Mouse (Mus musculus) liver, postnatal 0 days (tissue): ENCODE data around the gene Gpr119. TPM values are rescaled to one million over a fixed set of nuclear protein-coding genes. Genes with fewer than 3 reads are reported as not detected.

ENCODE experiments used
- ATAC-seq: fragments of 200-750 bp; cut with Nextera tagmentation; 2 replicates; pipeline ENCODE4 v1.8.0; 2017; ENCODE audit warnings: mild to moderate bottlenecking, moderate library complexity
- DNase-seq: peaks from one replicate; pipeline ENCODE4 v3.0.0-alpha.2; 2016
- H3K27ac ChIP-seq: fragments of 300-500 bp; sonication (generic); 2 replicates; pipeline ENCODE4 v1.5.1; 2014; ENCODE audit warnings: antibody characterized with exemption, moderate library complexity, mild to moderate bottlenecking, low read depth
- H3K27me3 ChIP-seq: fragments of 300-500 bp; sonication (generic); 2 replicates; pipeline ENCODE4 v1.6.1; 2014; ENCODE audit warnings: low read length, control low read depth, mixed read lengths; ENCODE audit not compliant: insufficient read depth
- H3K36me3 ChIP-seq: fragments of 300-500 bp; sonication (generic); replicated peaks from 2 replicates; pipeline ENCODE4 v1.6.1; 2014; ENCODE audit warnings: mild to moderate bottlenecking, control low read depth, low read length, moderate library complexity, mixed read lengths; ENCODE audit not compliant: insufficient read depth
- H3K4me1 ChIP-seq: fragments of 300-500 bp; sonication (generic); 2 replicates; pipeline ENCODE4 v1.6.1; 2014; ENCODE audit warnings: antibody characterized with exemption, mild to moderate bottlenecking, control low read depth; ENCODE audit not compliant: insufficient read depth
- H3K4me2 ChIP-seq: fragments of 300-500 bp; sonication (generic); 2 replicates; pipeline ENCODE4 v1.6.1; 2014; ENCODE audit warnings: low read depth, mild to moderate bottlenecking, low read length, moderate library complexity, mixed read lengths
- H3K4me3 ChIP-seq: fragments of 300-500 bp; sonication (generic); 2 replicates; pipeline ENCODE4 v1.5.1; 2014; ENCODE audit warnings: low read depth, low read length
- H3K9ac ChIP-seq: fragments of 300-500 bp; sonication (generic); replicated peaks from 2 replicates; pipeline ENCODE4 v1.6.1; 2014; ENCODE audit warnings: mild to moderate bottlenecking, moderate library complexity
- H3K9me3 ChIP-seq: fragments of 300-500 bp; sonication (generic); 2 replicates; pipeline ENCODE4 v1.6.1; 2016; ENCODE audit warnings: mild to moderate bottlenecking, control low read depth, low read length, mixed read lengths
- CTCF ChIP-seq: sonication (generic); IDR thresholded peaks from 2 replicates; pipeline ENCODE4 v1.5.1; 2016; ENCODE audit warnings: antibody characterized with exemption, low read depth
- EP300 ChIP-seq: IDR thresholded peaks from 2 replicates; pipeline ENCODE4 v1.6.1; 2016; ENCODE audit warnings: antibody characterized with exemption, low read depth, mild to moderate bottlenecking
- WGBS: fragments of 180-500 bp; shearing (Covaris S2); extraction: QIAGEN DNeasy Blood & Tissue Kit; methylation state at CpG from one replicate; pipeline ENCODE4 v1.1.7; 2014; ENCODE audit not compliant: insufficient replicate concordance; 5-methylcytosine and 5-hydroxymethylcytosine counted together
- polyA plus RNA-seq: library from polyadenylated mRNA; unstranded; fragments of >200 nt; fragmentation: Nextera tagmentation; extraction: Ambion mirVana; gene quantifications from 2 replicates; pipeline ENCODE4 v1.2.1, GENCODE M21; 2015

The Gpr119 gene
- not detected in 2 replicates for polyA plus RNA-seq

- no peak for TF ChIP-seq CTCF
- no peak for TF ChIP-seq EP300
- WGBS, result 64% methylated on average over 4 of the region's 4 CpGs
These were observed at the start of gene Gpr119 for GRCm38 (mm10) chrX:48674171-48674570. Gpr119 (minus strand) TSS chrX:48674478.

GRCm38 (mm10) chrX:48712846-48713245, 38.6 kb upstream of the Gpr119 start:
- no peaks in the 10 kb centered on the region for H3K4me1 ChIP-seq
- ATAC-seq (no peak), DNase-seq (no peak)
- H3K4me3 ChIP-seq, result no peak overlapping the region
- no peak overlapping the region for H3K27ac ChIP-seq
- H3K9ac ChIP-seq, result no peak overlapping the region
- TF ChIP-seq EP300 (no peak), CTCF (no peak)
- H3K4me2 ChIP-seq, result no peak overlapping the region
- 77% methylated on average over 8 of the region's 8 CpGs for WGBS
- H3K27me3 ChIP-seq, result no peaks in the 10 kb centered on the region
- no peaks in the 10 kb centered on the region for H3K36me3 ChIP-seq
- no peaks in the 10 kb centered on the region for H3K9me3 ChIP-seq

More at GRCm38 (mm10) chrX:48674171-48674570, at the start of gene Gpr119:
- H3K9ac ChIP-seq, result no peak within 1 kb of the TSS
- H3K9me3 ChIP-seq, result no peaks in the 10 kb centered on the region
- H3K4me2 ChIP-seq, result no peak within 1 kb of the TSS
- ATAC-seq (no peak), DNase-seq (no peak)
- no peaks in the 10 kb centered on the region for H3K36me3 ChIP-seq
- H3K4me3 ChIP-seq, result no peak within 1 kb of the TSS
- no peaks in the 10 kb centered on the region for H3K4me1 ChIP-seq
- H3K27me3 ChIP-seq, result no peaks in the 10 kb centered on the region; the same call in 1 of the 2 replicates
- no peak within 1 kb of the TSS for H3K27ac ChIP-seq

DNA sequence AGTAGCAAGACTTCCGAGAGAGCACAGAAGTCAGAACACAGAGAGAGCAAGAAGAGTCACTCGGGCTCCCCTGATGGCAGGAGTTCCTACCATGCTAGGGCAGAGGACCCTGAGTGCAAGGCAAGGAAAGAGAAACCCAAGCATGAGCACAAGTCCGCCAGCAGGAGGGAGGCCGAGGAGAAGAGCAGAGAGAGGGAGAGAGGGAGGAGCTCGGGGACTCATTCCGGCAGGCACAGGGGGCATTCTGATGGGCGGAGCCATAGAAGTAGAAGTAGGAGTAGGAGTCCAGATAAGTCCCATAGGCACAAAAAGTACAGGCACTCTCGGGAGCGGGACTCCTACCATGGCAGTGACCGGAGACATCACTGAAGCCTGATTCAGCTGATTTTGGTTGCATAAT, 35.4 kb upstream of the Gpr119 start:
- WGBS, result 86% methylated on average over 10 of the region's 10 CpGs
- Histone ChIP-seq H3K27me3 (no peaks in the 10 kb centered on the region), H3K9ac (no peak overlapping the region), H3K4me1 (no peaks in the 10 kb centered on the region), H3K27ac (no peak overlapping the region), H3K36me3 (no peaks in the 10 kb centered on the region), H3K9me3 (no peaks in the 10 kb centered on the region), H3K4me2 (no peak overlapping the region), H3K4me3 (no peak overlapping the region)
- TF ChIP-seq CTCF (no peak), EP300 (no peak)
- DNase-seq (no peak), ATAC-seq (no peak)

DNA sequence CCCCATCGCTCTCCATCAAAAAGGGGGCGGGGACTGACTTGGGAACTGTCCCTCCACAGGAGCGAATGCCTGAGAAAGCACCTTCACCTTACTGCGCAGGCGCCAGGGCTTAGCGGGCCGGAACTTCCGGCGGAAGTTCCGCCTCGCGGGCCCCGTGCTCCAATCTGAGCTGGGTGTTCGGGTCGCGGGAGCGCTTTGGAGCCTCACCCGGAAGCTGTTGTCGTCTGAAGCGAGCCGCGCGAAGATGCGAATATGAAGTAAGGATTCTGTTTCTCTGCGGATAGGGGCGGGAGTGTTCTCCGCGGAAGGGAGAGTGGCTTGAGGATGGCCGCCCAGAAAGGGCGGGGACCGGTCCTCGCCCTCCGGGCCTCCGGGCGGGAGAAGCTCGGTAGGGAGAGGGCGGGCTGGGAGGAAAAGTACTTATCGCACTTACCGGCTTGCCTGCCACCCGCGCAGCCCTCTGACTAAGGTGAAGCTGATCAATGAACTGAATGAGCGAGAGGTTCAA, 20.6 kb upstream of the Gpr119 start, which contains the start of gene Rbmx2:
Gene Rbmx2 (plus strand): TSS at position 141 of the 508 bp plus-strand sequence.
- peak within 1 kb of the TSS; percentile 70 for H3K4me2 ChIP-seq

GRCm38 (mm10) chrX:48694460-48694859, 20.2 kb upstream of the Gpr119 start:
- Histone ChIP-seq H3K9ac (no peak overlapping the region), H3K4me1 (0 out of 2 replicates have a peak, but pooled peaks cover 4% of the 10 kb centered on the region), H3K9me3 (no peaks in the 10 kb centered on the region), H3K4me3 (peak overlapping the region; percentile 60), H3K27me3 (no peaks in the 10 kb centered on the region), H3K27ac (no peak overlapping the region), H3K36me3 (no peaks in the 10 kb centered on the region), H3K4me2 (peak overlapping the region; percentile 70)
- TF ChIP-seq CTCF (no peak), EP300 (no peak)
- whole genome bisulfite sequencing, result 33% methylated on average over 6 of the region's 6 CpGs
- ATAC-seq (peak; percentile 51), DNase-seq (no peak)

More for the DNA sequence above, 20.6 kb upstream of the Gpr119 start, which contains the start of gene Rbmx2:
- TF ChIP-seq CTCF (no peak), EP300 (no peak)
- DNase-seq, result peak; percentile 90
- peak; percentile 95 for ATAC-seq
- Histone ChIP-seq H3K9me3 (no peaks in the 10 kb centered on the region), H3K4me1 (0 out of 2 replicates have a peak, but pooled peaks cover 4% of the 10 kb centered on the region), H3K36me3 (no peaks in the 10 kb centered on the region), H3K27ac (peak within 1 kb of the TSS; percentile 61; the same call in 1 of the 2 replicates), H3K4me3 (peak within 1 kb of the TSS; percentile 60), H3K9ac (peak within 1 kb of the TSS; percentile 56; the same call in 1 of the 2 replicates), H3K27me3 (no peaks in the 10 kb centered on the region)
- WGBS, result 13% methylated on average over 42 of the region's 42 CpGs

- no peak for TF ChIP-seq EP300
- no peak for TF ChIP-seq CTCF
- Histone ChIP-seq H3K36me3 (no peaks in the 10 kb centered on the region), H3K27ac (no peak overlapping the region), H3K27me3 (no peaks in the 10 kb centered on the region), H3K9ac (no peak overlapping the region), H3K4me3 (no peak overlapping the region), H3K9me3 (no peaks in the 10 kb centered on the region), H3K4me1 (no peaks in the 10 kb centered on the region), H3K4me2 (no peak overlapping the region)
- ATAC-seq (no peak), DNase-seq (no peak)
- 54% methylated on average over 5 of the region's 5 CpGs for WGBS
These were observed 9.6 kb upstream of the Gpr119 start for GRCm38 (mm10) chrX:48683857-48684256.
